8 mouse cellular contexts compared by ENCODE assay signal in the genomic region with DNA sequence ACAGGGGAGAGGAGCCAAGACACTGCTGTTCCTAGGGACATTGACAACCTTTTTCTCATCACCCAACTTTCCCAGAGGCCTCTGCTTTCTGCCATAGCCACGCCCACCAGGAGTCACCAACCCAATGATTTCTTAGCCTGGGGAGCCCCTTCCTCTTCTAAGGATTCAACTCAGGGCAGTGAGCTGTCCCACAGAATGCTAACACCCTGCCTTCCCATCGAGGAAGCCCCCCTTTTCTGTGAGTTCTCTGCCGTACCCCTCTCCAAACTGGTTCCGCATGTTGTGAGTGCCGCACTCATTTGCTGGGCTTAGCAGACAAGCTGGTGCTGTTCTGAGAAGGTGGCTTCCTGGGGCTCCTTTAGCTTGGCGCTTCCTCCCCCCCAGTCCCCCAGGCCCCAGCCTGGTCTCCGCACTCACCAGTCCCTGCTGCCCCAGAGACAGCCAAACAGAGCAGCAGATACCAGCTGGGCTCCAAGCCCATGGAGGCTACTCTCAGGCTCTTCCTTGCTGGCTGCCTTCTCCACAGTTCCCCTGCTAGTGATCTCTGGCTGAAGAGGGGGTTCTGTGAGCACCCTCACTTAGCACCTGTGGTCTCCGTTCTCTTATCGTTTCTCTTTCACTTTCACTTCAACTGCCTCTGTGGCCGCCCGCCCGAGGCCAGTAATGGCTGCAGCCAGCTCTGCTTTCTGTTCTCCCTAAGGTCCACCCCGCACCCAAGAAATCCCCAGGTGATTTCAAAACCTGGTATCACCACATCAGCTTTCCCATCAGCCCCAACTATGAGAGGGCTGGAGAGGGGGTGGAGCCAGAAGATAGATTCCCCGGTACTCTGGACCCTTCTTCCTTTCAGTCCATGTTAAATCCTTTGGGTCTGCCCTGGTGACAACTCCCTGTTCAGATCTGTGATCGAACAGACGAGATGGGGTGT. TPM values are rescaled to one million over a fixed set of nuclear protein-coding genes. Genes with fewer than 3 reads are reported as not detected.
A peak's percentile ranks its signal among the peaks of the same experiment; 100 is the strongest.
DNase-seq lines count a peak whose midpoint lies in the region; ATAC-seq and TF ChIP-seq lines count a peak whose summit lies in the region.

A gene (minus strand): TSS at position 744 of the 928 bp plus-strand sequence.

- no peaks in the 10 kb centered on the region for H3K9me3 ChIP-seq in forebrain, embryonic 13.5 days (replicated peaks)
- H3K9me3 ChIP-seq in hindbrain, embryonic 10.5 days, result no peaks in the 10 kb centered on the region

- peaks cover 17% of the 10 kb centered on the region for H3K4me1 ChIP-seq in forebrain, embryonic 13.5 days
- H3K4me1 ChIP-seq in hindbrain, embryonic 10.5 days (replicated peaks), result peaks cover 43% of the 10 kb centered on the region

- H3K4me2 ChIP-seq in forebrain, embryonic 13.5 days, result peak within 1 kb of the TSS; percentile 77

- no peaks in the 10 kb centered on the region for H3K27me3 ChIP-seq in Patski
- no peaks in the 10 kb centered on the region for H3K27me3 ChIP-seq in forebrain, embryonic 13.5 days
- H3K27me3 ChIP-seq in hindbrain, embryonic 10.5 days (ENCODE audit: insufficient read depth, poor library complexity, severe bottlenecking), result no peaks in the 10 kb centered on the region

- in situ Hi-C loops in Patski (cut with MboI; ENCODE audit: low pct_unique_long_range_greater_than_20kb), result no loop called here

- POLR2A ChIA-PET in Patski (lab: Charles Lee), result interaction anchor here (0.6 to 1.4 kb wide), 4 partner anchors 15 to 99 kb away, joined by 3 to 4 read pairs (median 4); a partner anchor contains a TSS

- H3K36me3 ChIP-seq in forebrain, embryonic 13.5 days (ENCODE audit: poor library complexity, severe bottlenecking), result no peaks in the 10 kb centered on the region
- no peaks in the 10 kb centered on the region for H3K36me3 ChIP-seq in hindbrain, embryonic 10.5 days

- H3K9ac ChIP-seq in forebrain, embryonic 13.5 days, result peak within 1 kb of the TSS; percentile 69

- no peak for TF ChIP-seq CTCF in Patski (IDR thresholded peaks at IDR 0.05)

- H3K27ac ChIP-seq in forebrain, embryonic 13.5 days, result peak within 1 kb of the TSS; percentile 21; the same call in 1 of the 2 replicates
- H3K27ac ChIP-seq in hindbrain, embryonic 10.5 days, result peak within 1 kb of the TSS; percentile 86

- peak within 1 kb of the TSS; percentile 40 for H3K4me3 ChIP-seq in forebrain, embryonic 13.5 days
- H3K4me3 ChIP-seq in hindbrain, embryonic 10.5 days, result peak within 1 kb of the TSS; percentile 53

- 8% methylated on average over 16 of the region's 16 CpGs for WGBS in forebrain, embryonic 13.5 days
- WGBS in hindbrain, embryonic 10.5 days, result 10% methylated on average over 16 of the region's 16 CpGs

- CTCF ChIA-PET in Patski (lab: Charles Lee), result interaction anchor here (1.2 to 2.1 kb wide), 6 partner anchors 12 to 40 kb away, joined by 3 to 12 read pairs (median 4); no protein-coding TSS in a partner anchor

- ATAC-seq in Patski, result peak; percentile 25
- ATAC-seq in cerebellum, adult (ENCODE audit: insufficient number of reproducible peaks, low FRiP score, low TSS enrichment), result peak; percentile 65
- peak; percentile 76 for ATAC-seq in forebrain, embryonic 13.5 days

- DNase-seq in Patski (ENCODE audit: low read depth, low spot score), result no peak
- DNase-seq in hindbrain, embryonic 10.5 days (ENCODE audit: low spot score), result peak; percentile 43
- DNase-seq in layer of hippocampus, postnatal 14 days (ENCODE audit: low spot score in 2 of 2), result peak; percentile 34 to 53
- peak; percentile 68 to 70 for DNase-seq in lung, postnatal 4 days
- peak; percentile 74 for DNase-seq in retina, postnatal 1 day
- DNase-seq in urinary bladder, postnatal 36 days (ENCODE audit: low spot score in 2 of 2), result peak; percentile 58 to 61

RNA-seq across cellular contexts. Expression of the gene that starts here (rescaled TPM):
- polyA plus RNA-seq in Patski (2021), result 18.2 TPM
- 2.2 and 3.1 TPM in 2 replicates for polyA plus RNA-seq in forebrain, embryonic 13.5 days (2015; fragmentation: Nextera tagmentation; extraction: Ambion mirVana)
- 1.9 TPM in 2 replicates for polyA plus RNA-seq in hindbrain, embryonic 10.5 days (2016; fragmentation: Nextera tagmentation; extraction: Ambion mirVana)
- total RNA-seq in layer of hippocampus, postnatal 14 days (2021), result 1 to 10 TPM; 2.9 to 3.1 TPM

Comparison
In these comparisons a context has a peak if more than half of its experiments do, and no peak if none do; other contexts are left out.
1. ATAC-seq: peak in every context shown above with its lines; median percentile 76 in forebrain, embryonic 13.5 days; 65 in cerebellum, adult; 25 in Patski.